Mouse (Mus musculus) lung, embryonic 16.5 days (tissue): Measurements from ENCODE around the gene Kcnk3. TPM values are rescaled to one million over a fixed set of nuclear protein-coding genes. Genes with fewer than 3 reads are reported as not detected.

Experiments
- ATAC-seq: fragments of 200-750 bp; cut with Nextera tagmentation; 2 replicates; pipeline ENCODE4 v1.8.0; 2017; ENCODE audit warnings: low read depth, mild to moderate bottlenecking, moderate library complexity
- H3K27ac ChIP-seq: fragments of 300-500 bp; sonication (generic); 2 replicates; pipeline ENCODE4 v1.5.1; 2014; ENCODE audit warnings: mild to moderate bottlenecking, control low read depth, low read length
- H3K27me3 ChIP-seq: fragments of 300-500 bp; sonication (generic); 2 replicates; pipeline ENCODE4 v1.6.1; 2014; ENCODE audit warnings: low read depth, low read length, mixed read lengths; ENCODE audit not compliant: control insufficient read depth, insufficient read depth
- H3K36me3 ChIP-seq: fragments of 300-500 bp; sonication (generic); 2 replicates; pipeline ENCODE4 v1.6.1; 2014; ENCODE audit warnings: low read length; ENCODE audit not compliant: control insufficient read depth, insufficient read depth
- H3K4me1 ChIP-seq: fragments of 300-500 bp; sonication (generic); replicated peaks from 2 replicates; pipeline ENCODE4 v1.6.1; 2014; ENCODE audit warnings: low read length, mixed read lengths; ENCODE audit not compliant: control insufficient read depth, insufficient read depth
- H3K4me2 ChIP-seq: fragments of 300-500 bp; sonication (generic); 2 replicates; pipeline ENCODE4 v1.6.1; 2014; ENCODE audit warnings: low read depth, low read length, control low read depth
- H3K4me3 ChIP-seq: fragments of 300-500 bp; sonication (generic); 2 replicates; pipeline ENCODE4 v1.5.1; 2014; ENCODE audit warnings: mild to moderate bottlenecking, low read length, control low read depth
- H3K9ac ChIP-seq: fragments of 300-500 bp; sonication (generic); 2 replicates; pipeline ENCODE4 v1.6.1; 2014; ENCODE audit warnings: low read length, control low read depth
- H3K9me3 ChIP-seq: fragments of 300-500 bp; sonication (generic); 2 replicates; pipeline ENCODE4 v1.6.1; 2016; ENCODE audit warnings: low read length; ENCODE audit not compliant: control insufficient read depth
- WGBS: fragments of 180-500 bp; shearing (Covaris S2); extraction: QIAGEN DNeasy Blood & Tissue Kit; methylation state at CpG from one replicate; pipeline ENCODE4 v1.1.7; 2014; 5-methylcytosine and 5-hydroxymethylcytosine counted together
- polyA plus RNA-seq: library from polyadenylated mRNA; unstranded; fragments of >200 nt; fragmentation: Nextera tagmentation; extraction: Ambion mirVana; gene quantifications from 2 replicates; pipeline ENCODE4 v1.2.1, GENCODE M21; 2015

Gene Kcnk3
- polyA plus RNA-seq, 1 experiment from 2014 or later = 15.3 TPM

DNA sequence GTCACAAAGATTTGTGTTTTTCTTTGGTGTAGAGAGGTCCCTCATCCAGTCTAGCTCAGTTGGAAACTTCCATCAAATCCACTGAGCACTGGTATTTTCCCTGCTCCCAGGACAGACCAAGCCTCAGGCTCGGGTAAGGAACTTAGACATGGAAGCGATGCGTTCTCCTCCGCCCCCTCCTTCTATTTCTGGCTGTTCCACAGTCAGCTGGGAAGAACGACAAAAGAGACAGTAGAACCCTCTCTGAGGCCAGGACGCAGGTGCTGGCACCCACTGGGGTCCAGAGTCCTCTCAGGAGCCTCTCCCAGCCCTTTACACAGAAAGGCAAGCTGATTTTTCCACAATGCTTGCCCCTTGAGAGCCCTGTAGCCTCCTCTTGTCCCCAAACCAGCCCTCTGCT is 42.4 kb downstream of the Kcnk3 start:
- H3K4me3 ChIP-seq = no peak overlapping the region
- H3K4me1 ChIP-seq = no peaks in the 10 kb centered on the region
- no peaks in the 10 kb centered on the region for H3K27me3 ChIP-seq
- H3K9me3 ChIP-seq = no peaks in the 10 kb centered on the region
- H3K9ac ChIP-seq = no peak overlapping the region
- H3K4me2 ChIP-seq = no peak overlapping the region
- no peaks in the 10 kb centered on the region for H3K36me3 ChIP-seq
- 66% methylated on average over 6 of the region's 6 CpGs for WGBS
- no peak for ATAC-seq
- H3K27ac ChIP-seq = no peak overlapping the region

DNA sequence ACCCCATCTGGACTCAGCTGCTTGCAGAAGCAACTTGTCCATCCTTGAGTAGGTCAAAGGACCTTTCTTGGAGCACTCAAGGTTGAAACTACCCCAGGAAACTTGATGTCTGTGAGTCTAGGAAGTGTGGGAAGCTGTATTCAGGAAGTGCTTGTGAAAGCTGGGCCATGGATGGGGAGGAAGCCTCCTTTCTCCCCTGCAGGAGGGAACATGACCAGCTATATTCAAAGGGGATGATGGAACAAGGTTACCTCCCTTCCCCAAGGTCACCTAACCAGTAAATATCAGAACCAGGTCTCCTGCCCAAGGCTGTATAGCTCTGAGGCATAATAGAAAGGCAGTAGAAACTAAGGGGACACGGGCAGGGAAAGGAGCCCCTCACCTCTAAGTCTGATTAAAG is 44.2 kb downstream of the Kcnk3 start:
- ATAC-seq = no peak
- 63% methylated on average over 1 of the region's 1 CpGs for whole genome bisulfite sequencing
- H3K4me2 ChIP-seq = no peak overlapping the region
- no peaks in the 10 kb centered on the region for H3K27me3 ChIP-seq
- H3K4me1 ChIP-seq = no peaks in the 10 kb centered on the region
- H3K9me3 ChIP-seq = no peaks in the 10 kb centered on the region
- no peak overlapping the region for H3K9ac ChIP-seq
- H3K36me3 ChIP-seq = no peaks in the 10 kb centered on the region
- no peak overlapping the region for H3K27ac ChIP-seq
- H3K4me3 ChIP-seq = no peak overlapping the region

DNA sequence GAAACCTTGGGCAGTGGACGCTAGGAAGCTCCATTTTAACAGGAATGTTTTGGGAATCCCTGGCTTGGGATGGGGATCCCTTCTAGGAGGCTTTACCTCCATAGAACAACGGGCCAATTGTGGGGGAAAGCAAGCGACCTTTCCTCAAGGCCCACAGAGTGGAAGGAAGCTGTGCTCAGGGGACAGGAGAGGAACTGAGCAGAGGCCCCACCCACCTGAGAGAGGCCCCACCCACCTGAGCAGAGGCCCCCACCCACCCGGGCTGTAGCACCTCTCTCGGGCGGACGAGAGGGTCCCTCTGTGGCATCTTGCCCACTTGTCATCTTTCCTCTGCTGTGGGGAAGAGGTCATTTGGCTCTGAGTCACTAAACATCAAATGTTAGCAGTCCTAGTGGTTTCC is 49.0 kb downstream of the Kcnk3 start:
- no peaks in the 10 kb centered on the region for H3K27me3 ChIP-seq
- WGBS = 32% methylated on average over 7 of the region's 7 CpGs
- no peak overlapping the region for H3K4me2 ChIP-seq
- H3K27ac ChIP-seq = no peak overlapping the region
- no peaks in the 10 kb centered on the region for H3K9me3 ChIP-seq
- H3K9ac ChIP-seq = no peak overlapping the region
- no peak overlapping the region for H3K4me3 ChIP-seq
- H3K4me1 ChIP-seq = no peaks in the 10 kb centered on the region
- no peak for ATAC-seq
- no peaks in the 10 kb centered on the region for H3K36me3 ChIP-seq

DNA sequence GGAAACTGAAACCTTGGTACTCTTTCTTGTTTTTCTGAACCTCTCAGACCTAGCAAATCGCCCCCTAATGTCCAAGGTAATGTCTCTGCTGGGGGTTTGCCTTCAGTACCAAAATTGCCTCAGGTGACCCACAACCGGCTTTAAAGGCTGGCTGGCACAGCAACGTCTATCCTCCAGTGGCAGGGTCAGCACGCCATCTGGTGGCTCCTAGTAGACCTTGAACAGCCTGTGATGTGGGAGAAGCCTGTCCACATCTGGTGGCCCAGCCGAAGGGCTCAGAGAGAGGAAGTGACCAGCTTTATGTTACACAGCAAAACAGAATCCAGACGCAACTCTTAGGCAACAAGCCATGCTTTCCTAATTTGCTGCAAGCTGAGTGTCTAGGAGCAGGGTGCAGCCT is 50.1 kb downstream of the Kcnk3 start:
- Histone ChIP-seq H3K9ac (no peak overlapping the region), H3K4me1 (no peaks in the 10 kb centered on the region), H3K27ac (no peak overlapping the region), H3K36me3 (no peaks in the 10 kb centered on the region), H3K27me3 (no peaks in the 10 kb centered on the region), H3K4me2 (no peak overlapping the region), H3K9me3 (no peaks in the 10 kb centered on the region), H3K4me3 (no peak overlapping the region)
- WGBS = 4% methylated on average over 6 of the region's 6 CpGs
- ATAC-seq = peak; percentile 87

DNA sequence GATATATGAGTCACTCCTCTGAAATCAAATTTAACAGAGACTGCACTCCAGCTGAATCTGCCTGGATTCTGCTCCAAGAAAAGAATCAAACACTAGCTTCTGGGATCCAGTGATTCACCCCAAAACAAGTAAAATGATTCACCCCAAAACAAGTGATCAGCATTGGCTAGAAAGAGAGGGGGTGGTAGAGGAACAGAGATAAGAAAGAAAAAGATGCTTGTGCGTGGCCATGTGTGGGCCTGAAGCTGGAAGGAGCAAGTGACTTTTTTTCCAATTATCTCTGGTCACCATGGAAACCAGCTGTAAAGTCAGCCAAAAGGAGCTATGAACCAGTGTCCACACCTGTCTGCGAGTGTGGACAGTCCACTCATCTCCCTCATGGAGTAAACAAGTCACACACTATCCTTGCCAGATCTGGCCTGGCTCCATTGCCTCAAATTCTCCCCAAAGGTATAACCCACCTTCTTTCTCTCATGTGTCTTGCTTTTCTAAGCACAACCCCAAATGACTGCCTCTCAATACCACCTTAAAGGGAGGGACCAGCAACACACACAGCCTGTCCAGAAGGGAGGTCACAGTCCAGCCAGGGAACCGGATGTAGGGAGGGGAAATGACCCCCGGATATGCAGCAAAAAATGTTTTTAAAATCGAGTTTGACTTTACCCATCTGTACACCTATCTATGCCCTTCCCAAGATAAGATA is 55.7 kb downstream of the Kcnk3 start:
- Histone ChIP-seq H3K4me3 (no peak overlapping the region), H3K36me3 (no peaks in the 10 kb centered on the region), H3K9ac (no peak overlapping the region), H3K4me1 (peaks cover 7% of the 10 kb centered on the region; the same call in 1 of the 2 replicates), H3K27me3 (no peaks in the 10 kb centered on the region), H3K9me3 (no peaks in the 10 kb centered on the region), H3K27ac (no peak overlapping the region), H3K4me2 (no peak overlapping the region)
- no peak for ATAC-seq
- 42% methylated on average over 5 of the region's 5 CpGs for WGBS

DNA sequence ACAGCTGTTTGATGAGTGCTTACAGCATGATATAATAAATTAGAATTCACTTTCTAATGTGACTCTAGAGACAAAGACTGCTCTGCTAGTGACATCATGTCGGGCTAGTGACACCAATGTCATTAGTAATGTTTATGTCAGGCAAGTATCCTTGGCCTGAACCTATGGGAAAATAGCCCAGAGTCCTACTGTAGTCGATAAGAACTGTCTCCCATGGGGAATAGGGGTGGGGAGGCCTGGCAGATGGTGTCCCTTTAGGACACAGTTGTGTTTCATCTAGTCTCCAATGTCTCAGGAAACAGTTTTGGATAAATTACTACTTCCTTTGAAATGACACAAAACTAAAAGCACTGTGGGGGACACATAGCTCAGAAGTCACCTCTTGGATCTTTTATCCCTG is 58.1 kb downstream of the Kcnk3 start:
- Histone ChIP-seq H3K27ac (no peak overlapping the region), H3K4me3 (no peak overlapping the region), H3K4me2 (no peak overlapping the region), H3K9me3 (no peaks in the 10 kb centered on the region), H3K4me1 (peaks cover 10% of the 10 kb centered on the region; the same call in 1 of the 2 replicates), H3K27me3 (no peaks in the 10 kb centered on the region), H3K9ac (no peak overlapping the region), H3K36me3 (no peaks in the 10 kb centered on the region)
- WGBS = 46% methylated on average over 2 of the region's 2 CpGs
- ATAC-seq = no peak

DNA sequence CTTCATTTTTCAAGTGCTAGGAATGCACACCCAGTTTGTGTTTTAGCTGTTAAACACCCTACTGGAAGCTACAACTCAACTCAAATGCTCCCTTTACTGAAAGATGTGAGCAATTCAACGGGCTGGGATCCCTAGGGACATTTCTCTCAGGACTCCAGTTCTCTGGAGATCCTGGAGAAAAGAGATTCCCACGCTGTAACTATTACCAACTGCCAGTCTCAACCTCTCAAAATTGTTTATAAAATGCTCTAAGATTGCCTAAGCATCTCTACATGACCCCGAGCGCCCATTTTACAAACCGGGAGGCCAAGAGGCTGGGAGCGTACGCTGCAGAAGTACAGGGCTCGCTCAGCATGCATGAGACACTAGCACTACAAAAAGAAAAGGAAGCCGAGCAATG is 59.4 kb downstream of the Kcnk3 start:
- peak overlapping the region; percentile 92 for H3K4me3 ChIP-seq
- peak overlapping the region; percentile 85 for H3K9ac ChIP-seq
- no peaks in the 10 kb centered on the region for H3K9me3 ChIP-seq
- peak overlapping the region; percentile 81 for H3K27ac ChIP-seq
- WGBS = 9% methylated on average over 9 of the region's 9 CpGs
- H3K27me3 ChIP-seq = no peaks in the 10 kb centered on the region
- peak; percentile 15; the same call in 1 of the 2 replicates for ATAC-seq
- H3K4me2 ChIP-seq = peak overlapping the region; percentile 95
- peaks cover 10% of the 10 kb centered on the region; the same call in 1 of the 2 replicates for H3K4me1 ChIP-seq
- H3K36me3 ChIP-seq = 0 out of 2 replicates have a peak, but pooled peaks cover 3% of the 10 kb centered on the region

DNA sequence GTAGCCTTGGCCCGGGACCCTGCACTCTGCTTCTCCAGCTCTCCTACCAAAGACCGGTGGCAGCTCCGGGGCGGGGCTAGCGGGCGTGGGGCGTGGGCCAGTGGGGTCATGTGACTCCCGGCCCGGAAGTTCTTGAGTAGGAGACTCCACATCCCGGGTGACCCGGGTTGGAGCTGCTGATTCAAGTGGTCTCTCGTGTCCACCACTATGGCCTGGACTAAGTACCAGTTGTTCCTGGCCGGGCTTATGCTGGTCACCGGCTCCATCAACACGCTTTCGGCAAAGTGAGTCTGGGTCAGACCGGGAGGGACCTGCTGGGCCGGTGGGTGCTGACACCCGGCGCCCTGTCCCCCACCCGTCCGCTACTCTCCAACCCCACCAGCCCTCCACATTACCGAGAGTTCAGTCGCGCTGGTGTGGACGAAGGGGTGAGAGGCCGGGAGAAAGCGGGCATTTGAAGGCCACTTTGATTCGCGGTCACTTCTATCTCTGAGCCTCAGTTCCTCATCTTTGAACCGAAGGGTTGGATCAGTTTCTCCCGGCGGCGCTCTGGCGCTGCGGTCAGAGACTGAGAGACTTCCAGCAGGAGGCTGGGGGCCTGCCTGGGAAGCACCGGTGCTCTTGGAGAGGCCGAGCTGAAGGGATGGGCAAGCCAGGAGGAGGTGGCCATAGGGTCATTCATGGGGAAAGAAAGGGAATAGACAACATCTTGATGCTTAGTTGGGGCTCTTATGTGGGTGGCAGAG is 60.0 kb downstream of the Kcnk3 start, which contains the start of gene Slc35f6:
Gene Slc35f6 (plus strand): TSS at position 119 of the 746 bp plus-strand sequence.
- Histone ChIP-seq H3K36me3 (0 out of 2 replicates have a peak, but pooled peaks cover 3% of the 10 kb centered on the region), H3K4me1 (peaks cover 10% of the 10 kb centered on the region; the same call in 1 of the 2 replicates), H3K27ac (peak within 1 kb of the TSS; percentile 81), H3K9ac (peak within 1 kb of the TSS; percentile 85), H3K4me3 (peak within 1 kb of the TSS; percentile 92), H3K27me3 (no peaks in the 10 kb centered on the region), H3K9me3 (no peaks in the 10 kb centered on the region), H3K4me2 (peak within 1 kb of the TSS; percentile 95)
- peak; percentile 95 for ATAC-seq
- under 1% methylated on average over 38 of the region's 38 CpGs for WGBS

DNA sequence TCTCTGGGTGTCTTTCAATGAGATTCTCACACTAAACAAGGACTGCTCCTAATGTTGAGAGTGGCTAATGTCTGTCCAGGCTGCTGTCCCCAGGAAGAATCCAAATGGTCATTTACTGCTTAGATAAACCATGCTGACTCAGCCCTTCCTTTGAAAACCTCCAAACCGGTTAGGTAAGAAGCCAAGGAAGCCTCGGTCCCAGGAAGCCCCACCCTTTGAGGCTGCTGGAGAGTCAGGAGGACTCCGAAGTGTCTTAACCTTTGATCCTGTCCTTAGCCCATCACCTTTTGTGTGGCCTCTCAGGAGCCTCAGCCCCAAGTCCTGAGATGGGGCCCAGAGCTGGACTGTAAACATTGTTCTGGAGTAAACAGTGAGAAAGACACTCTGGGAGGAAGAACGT is 61.6 kb downstream of the Kcnk3 start:
- Histone ChIP-seq H3K36me3 (0 out of 2 replicates have a peak, but pooled peaks cover 3% of the 10 kb centered on the region), H3K9me3 (no peaks in the 10 kb centered on the region), H3K9ac (no peak overlapping the region), H3K27ac (no peak overlapping the region), H3K4me2 (no peak overlapping the region), H3K4me3 (no peak overlapping the region), H3K27me3 (no peaks in the 10 kb centered on the region), H3K4me1 (peaks cover 10% of the 10 kb centered on the region; the same call in 1 of the 2 replicates)
- WGBS = 33% methylated on average over 4 of the region's 4 CpGs
- ATAC-seq = no peak
